17 mouse cellular contexts compared by ENCODE assay signal in the genomic region with DNA sequence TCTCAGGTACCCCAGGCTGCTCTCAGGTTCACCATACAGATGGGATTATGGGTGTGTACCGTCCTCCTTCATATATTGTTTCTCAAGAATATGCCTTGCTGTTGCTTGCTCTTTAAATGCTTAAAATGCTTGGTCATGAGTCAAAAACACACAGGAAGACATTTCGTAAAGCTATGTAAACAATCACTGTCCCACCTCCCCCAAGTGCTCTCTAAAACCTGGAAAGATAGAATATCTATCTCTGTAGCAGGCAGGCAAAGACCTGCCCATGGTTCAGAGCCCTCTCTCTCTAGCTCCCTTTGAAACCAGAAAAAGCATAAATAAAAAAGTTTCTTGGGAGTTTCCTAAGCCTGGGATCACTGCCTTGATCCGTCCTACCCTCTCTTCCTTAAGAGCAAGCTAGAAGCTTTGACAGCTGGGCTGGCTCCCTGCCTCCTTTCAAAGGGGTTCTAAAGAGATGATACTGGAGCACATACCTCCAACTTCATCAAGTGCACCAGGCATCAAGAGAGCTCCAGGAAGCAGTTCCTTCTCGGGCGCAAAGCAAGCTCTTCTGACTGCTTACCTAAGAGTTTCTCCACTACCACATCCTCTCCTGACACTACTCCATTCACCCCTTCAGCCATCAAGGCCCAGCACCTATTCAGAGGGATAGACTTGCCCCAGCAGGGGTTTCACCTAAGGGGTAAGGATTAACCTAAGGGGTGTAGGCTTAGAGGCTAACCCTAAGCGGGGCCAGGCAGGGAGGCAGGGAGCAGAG. TPM values are rescaled to one million over a fixed set of nuclear protein-coding genes. Genes with fewer than 3 reads are reported as not detected.
A peak's percentile ranks its signal among the peaks of the same experiment; 100 is the strongest.
DNase-seq lines count a peak whose midpoint lies in the region; ATAC-seq and TF ChIP-seq lines count a peak whose summit lies in the region.
"Had no signal": no experiment of that assay in that cellular context is flagged by ENCODE, and none has a peak within 500 bp of the region (broad histone marks: within the 10 kb centered on the region; RNA-seq: fewer than 3 reads in every experiment).

No protein-coding gene starts in this region.

- TF ChIP-seq POLR2A in spleen, adult 2 months (IDR thresholded peaks at IDR 0.05; ENCODE audit: low read depth, low read length), result no peak

- no peak overlapping the region for H3K4me3 ChIP-seq in heart, embryonic 10.5 days
- H3K4me3 ChIP-seq in spleen, adult 2 months (ENCODE audit: extremely low read depth, insufficient read depth, insufficient read length), result no peak overlapping the region
- no peak overlapping the region for H3K4me3 ChIP-seq in liver, embryonic 16.5 days (ENCODE audit: low read depth, low read length)
- H3K4me3 ChIP-seq: kidney, embryonic 15.5 days; limb, embryonic 10.5 days; midbrain, embryonic 13.5 days had no signal

- no peak overlapping the region for H3K9ac ChIP-seq in liver, embryonic 16.5 days (ENCODE audit: low read depth, low read length)
- H3K9ac ChIP-seq: kidney, embryonic 15.5 days; midbrain, embryonic 13.5 days had no signal

- peaks cover 57% of the 10 kb centered on the region for H3K4me1 ChIP-seq in heart, embryonic 10.5 days
- H3K4me1 ChIP-seq in spleen, adult 2 months (ENCODE audit: control insufficient read depth, insufficient read depth, insufficient read length), result peaks cover 23% of the 10 kb centered on the region; the same call in 1 of the 2 replicates
- peaks cover 13% of the 10 kb centered on the region for H3K4me1 ChIP-seq in liver, embryonic 16.5 days (ENCODE audit: control insufficient read depth, low read depth, low read length)
- H3K4me1 ChIP-seq: limb, embryonic 10.5 days had no signal

- H3K4me2 ChIP-seq in liver, embryonic 16.5 days (ENCODE audit: low read depth, low read length), result peak overlapping the region; percentile 0; the same call in 1 of the 2 replicates
- H3K4me2 ChIP-seq: kidney, embryonic 15.5 days; midbrain, embryonic 13.5 days had no signal

- no peaks in the 10 kb centered on the region for H3K36me3 ChIP-seq in heart, embryonic 10.5 days
- no peaks in the 10 kb centered on the region for H3K36me3 ChIP-seq in spleen, adult 2 months (ENCODE audit: control insufficient read depth, insufficient read depth, low read length)
- no peaks in the 10 kb centered on the region for H3K36me3 ChIP-seq in liver, embryonic 16.5 days (ENCODE audit: control insufficient read depth, insufficient read depth)
- H3K36me3 ChIP-seq: kidney, embryonic 15.5 days; limb, embryonic 10.5 days; midbrain, embryonic 13.5 days had no signal

- no peaks in the 10 kb centered on the region for H3K9me3 ChIP-seq in heart, embryonic 10.5 days
- no peaks in the 10 kb centered on the region for H3K9me3 ChIP-seq in liver, embryonic 16.5 days (replicated peaks; ENCODE audit: control insufficient read depth, low read length)
- H3K9me3 ChIP-seq: kidney, embryonic 15.5 days; limb, embryonic 10.5 days; midbrain, embryonic 13.5 days had no signal

- 69% methylated on average over 6 of the region's 6 CpGs for WGBS in heart, embryonic 10.5 days
- 69% methylated on average over 6 of the region's 6 CpGs for WGBS in spleen, adult 2 months
- WGBS in liver, embryonic 16.5 days (ENCODE audit: insufficient replicate concordance), result 49% methylated on average over 6 of the region's 6 CpGs

- peak; percentile 53 for ATAC-seq in liver, embryonic 16.5 days (ENCODE audit: low read depth)
- ATAC-seq: forebrain, embryonic 16.5 days; lung, postnatal 0 days had no signal

- DNase-seq in heart, embryonic 10.5 days (ENCODE audit: low spot score), result no peak
- no peak for DNase-seq in heart, adult 8-10 months (ENCODE audit: low spot score)
- DNase-seq in spleen, adult 2 months (ENCODE audit: low read depth in 1 of 2, low spot score in 2 of 2), result no peak
- no peak for DNase-seq in spleen, adult 12 weeks (ENCODE audit: low spot score)
- DNase-seq in thymus, postnatal 4 days, result peak; percentile 42
- no peak for DNase-seq in kidney, postnatal 4 days
- DNase-seq in kidney, postnatal 25 days, result no peak
- DNase-seq: cerebellum, postnatal 10 days; gastrocnemius, postnatal 14 days had no signal

- no peak for TF ChIP-seq CTCF in spleen, adult 2 months (IDR thresholded peaks at IDR 0.05; ENCODE audit: extremely low read depth, insufficient read depth, insufficient read length, insufficient replicate concordance)

- peak overlapping the region; percentile 84 for H3K27ac ChIP-seq in heart, embryonic 10.5 days
- H3K27ac ChIP-seq in spleen, adult 2 months (ENCODE audit: insufficient read depth, low read length), result peak overlapping the region; percentile 21; the same call in 1 of the 2 replicates
- H3K27ac ChIP-seq in liver, embryonic 16.5 days (ENCODE audit: low read length), result peak overlapping the region; percentile 69
- H3K27ac ChIP-seq: kidney, embryonic 15.5 days; limb, embryonic 10.5 days; midbrain, embryonic 13.5 days had no signal

- H3K27me3 ChIP-seq in heart, embryonic 10.5 days (ENCODE audit: insufficient read depth, poor library complexity, severe bottlenecking), result no peaks in the 10 kb centered on the region
- H3K27me3 ChIP-seq in spleen, adult 2 months (ENCODE audit: control insufficient read depth, insufficient read depth, low read length), result no peaks in the 10 kb centered on the region
- H3K27me3 ChIP-seq in liver, embryonic 16.5 days (ENCODE audit: control insufficient read depth, insufficient read depth, low read depth, low read length), result no peaks in the 10 kb centered on the region
- H3K27me3 ChIP-seq: kidney, embryonic 15.5 days; midbrain, embryonic 13.5 days had no signal

RNA-seq across cellular contexts. Expression of gene Gpr55, which starts 1.5 kb away (rescaled TPM):
- polyA plus RNA-seq in heart, embryonic 10.5 days (2016; fragmentation: Nextera tagmentation; extraction: Ambion mirVana), result 0.04 TPM in 1 of 2 replicates, not detected in the other
- under 1 TPM in 1 of 4 experiments, not detected in 3; 0.09 TPM for total RNA-seq in heart, adult 8-10 months (2022)
- 1.2 and 2.1 TPM in 2 replicates for polyA plus RNA-seq in spleen, adult 2 months (2012; rRNA removed)
- polyA plus RNA-seq in liver, embryonic 16.5 days (2015; fragmentation: Nextera tagmentation; extraction: Ambion mirVana), result 0.04 and 0.05 TPM in 2 replicates
- total RNA-seq: gastrocnemius, postnatal 14 days; layer of hippocampus, postnatal 14 days had no signal
- polyA plus RNA-seq: limb, embryonic 10.5 days had no signal

RNA-seq across cellular contexts. Expression of gene 4933407L21Rik, which starts 31.0 kb away (rescaled TPM):
- polyA plus RNA-seq in heart, embryonic 10.5 days (2016; fragmentation: Nextera tagmentation; extraction: Ambion mirVana), result not detected in 2 replicates
- total RNA-seq in heart, adult 8-10 months (2022), result not detected
- polyA plus RNA-seq in spleen, adult 2 months (2012; rRNA removed), result 0.13 and 0.16 TPM in 2 replicates
- 0.13 TPM in 1 of 2 replicates, not detected in the other for polyA plus RNA-seq in liver, embryonic 16.5 days (2015; fragmentation: Nextera tagmentation; extraction: Ambion mirVana)
- polyA plus RNA-seq: limb, embryonic 10.5 days had no signal

RNA-seq across cellular contexts. Expression of gene Spata3, which starts 57.3 kb away (rescaled TPM):
- polyA plus RNA-seq in heart, embryonic 10.5 days (2016; fragmentation: Nextera tagmentation; extraction: Ambion mirVana), result not detected in 2 replicates
- not detected for total RNA-seq in heart, adult 8-10 months (2022)
- polyA plus RNA-seq in spleen, adult 2 months (2012; rRNA removed), result not detected in 2 replicates
- polyA plus RNA-seq in liver, embryonic 16.5 days (2015; fragmentation: Nextera tagmentation; extraction: Ambion mirVana), result 0.24 and 0.37 TPM in 2 replicates
- total RNA-seq: gastrocnemius, postnatal 14 days had no signal
- polyA plus RNA-seq: hindbrain, embryonic 11.5 days; kidney, embryonic 15.5 days; limb, embryonic 10.5 days; lung, postnatal 0 days; midbrain, embryonic 13.5 days had no signal

Comparison
In these comparisons a context has a peak if more than half of its experiments do, and no peak if none do; other contexts are left out.
1. H3K27ac ChIP-seq: peak in every context shown above with its lines; median percentile 84 in heart, embryonic 10.5 days; 69 in liver, embryonic 16.5 days; 21 in spleen, adult 2 months.